Mouse (Mus musculus) macrophage (primary cell): Measurements from ENCODE around the gene Tbata. TPM values are rescaled to one million over a fixed set of nuclear protein-coding genes. Genes with fewer than 3 reads are reported as not detected.

Source experiments
- H3K27ac ChIP-seq: fragments of 350-480 bp; formaldehyde crosslinking; 2 replicates; pipeline ENCODE4 v1.9.0; 2021
- H3K36me3 ChIP-seq: fragments of 350-480 bp; formaldehyde crosslinking; 2 replicates; pipeline ENCODE4 v1.9.0; 2021; ENCODE audit errors: inconsistent target
- H3K4me3 ChIP-seq: fragments of 350-480 bp; formaldehyde crosslinking; 2 replicates; pipeline ENCODE4 v1.9.0; 2021; ENCODE audit errors: inconsistent target
- H3K79me2 ChIP-seq: fragments of 350-480 bp; formaldehyde crosslinking; 2 replicates; pipeline ENCODE4 v1.9.0; 2021; ENCODE audit errors: inconsistent target
- WGBS: methylation state at CpG from one replicate; pipeline ENCODE4 v1.1.7; 2026; ENCODE audit warnings: inconsistent platforms; ENCODE audit not compliant: missing documents; 5-methylcytosine and 5-hydroxymethylcytosine counted together
- polyA plus RNA-seq: library from polyadenylated mRNA; stranded (reverse); fragments of 250-400 nt; gene quantifications from 3 replicates; pipeline ENCODE4 v1.2.4, GENCODE M21; 2018; ENCODE audit warnings: inconsistent platforms

Tbata gene
- polyA plus RNA-seq, 1 experiment from 2014 or later = not detected

DNA sequence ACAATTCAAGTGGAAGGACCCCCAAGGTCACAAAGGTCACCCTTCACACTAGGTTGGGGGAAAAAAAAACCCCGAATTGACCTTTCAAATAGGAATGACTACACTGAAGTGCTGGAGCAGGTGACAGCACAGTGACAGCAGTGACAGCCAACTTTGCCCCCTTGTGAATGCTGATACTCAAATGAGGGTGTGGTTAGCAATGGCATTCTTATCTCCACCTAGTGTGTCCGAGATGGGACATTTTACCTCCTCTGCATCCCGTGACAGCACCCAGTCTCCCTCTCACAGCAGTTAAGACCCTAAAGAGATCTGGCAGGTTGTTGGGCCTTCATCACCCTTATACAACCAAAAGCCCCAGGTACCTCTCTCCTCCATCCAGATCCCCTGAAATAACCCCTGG, 22.3 kb upstream of the Tbata start:
- no peak overlapping the region for H3K27ac ChIP-seq
- no peak overlapping the region for H3K4me3 ChIP-seq
- 90% methylated on average over 3 of the region's 3 CpGs for WGBS
- no peaks in the 10 kb centered on the region for H3K36me3 ChIP-seq
- H3K79me2 ChIP-seq = peaks cover 24% of the 10 kb centered on the region

DNA sequence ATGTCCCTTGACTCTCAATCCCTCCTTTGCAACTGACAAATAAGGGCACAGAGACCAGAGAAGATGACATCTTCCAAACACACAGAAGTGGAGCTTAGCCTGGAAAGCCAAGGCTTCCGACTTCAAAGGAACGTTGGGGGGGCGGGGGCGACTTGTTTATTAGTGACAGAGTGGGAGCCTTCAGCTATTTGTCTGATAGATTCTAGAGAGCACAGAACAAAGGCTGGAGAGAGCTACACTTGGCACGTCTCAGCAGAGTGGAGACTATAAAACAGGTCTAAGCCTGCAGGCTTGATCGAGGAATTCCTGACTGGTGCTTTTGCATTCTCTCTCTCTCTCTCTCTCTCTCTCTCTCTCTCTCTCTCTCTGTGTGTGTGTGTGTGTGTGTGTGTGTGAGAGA, 21.1 kb upstream of the Tbata start:
- no peak overlapping the region for H3K27ac ChIP-seq
- H3K4me3 ChIP-seq = no peak overlapping the region
- peaks cover 13% of the 10 kb centered on the region for H3K79me2 ChIP-seq
- 87% methylated on average over 6 of the region's 6 CpGs for WGBS
- no peaks in the 10 kb centered on the region for H3K36me3 ChIP-seq

DNA sequence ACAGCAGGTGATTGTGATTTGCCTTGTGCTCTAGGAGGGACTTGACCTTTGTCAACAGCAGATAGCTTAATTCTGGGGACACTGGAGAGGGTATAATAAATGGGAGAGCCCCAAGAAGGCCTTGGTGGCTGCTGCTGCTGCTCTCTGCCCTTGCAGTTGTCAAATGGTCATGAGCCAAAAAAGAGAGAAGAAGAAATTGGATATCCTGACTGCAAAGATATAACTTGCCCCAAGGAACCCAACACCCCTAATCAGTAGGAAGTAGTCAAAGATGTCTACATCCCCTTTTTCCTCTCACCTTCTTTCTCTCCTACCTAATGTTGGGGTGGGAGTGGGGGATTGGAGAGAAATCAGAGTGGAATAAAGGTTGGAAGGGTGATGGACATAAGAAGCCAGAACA, 19.6 kb upstream of the Tbata start:
- Histone ChIP-seq H3K79me2 (peaks cover under 1% of the 10 kb centered on the region; the same call in 1 of the 2 replicates), H3K27ac (no peak overlapping the region), H3K4me3 (no peak overlapping the region), H3K36me3 (no peaks in the 10 kb centered on the region)

DNA sequence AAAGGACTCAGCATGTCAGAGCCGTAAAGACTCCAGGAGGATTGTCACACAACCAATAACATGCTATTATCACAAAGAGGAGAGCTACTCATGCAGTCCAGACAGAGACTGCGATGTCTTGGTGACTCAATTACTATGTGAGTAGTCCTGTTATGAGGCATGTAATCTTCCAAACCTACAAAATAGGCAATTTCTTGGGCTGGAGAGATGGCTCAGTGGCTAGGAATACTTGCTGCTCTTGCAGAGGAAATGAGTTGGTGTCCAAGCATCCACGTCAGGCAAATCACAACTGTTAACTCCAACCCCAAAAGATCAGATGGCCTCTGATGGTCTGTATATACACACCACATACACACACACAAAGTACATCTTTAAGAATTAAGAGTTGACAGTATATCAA, 16.1 kb upstream of the Tbata start:
- H3K27ac ChIP-seq = no peak overlapping the region
- 97% methylated on average over 3 of the region's 3 CpGs for WGBS
- no peaks in the 10 kb centered on the region for H3K36me3 ChIP-seq
- H3K4me3 ChIP-seq = no peak overlapping the region
- H3K79me2 ChIP-seq = no peaks in the 10 kb centered on the region

DNA sequence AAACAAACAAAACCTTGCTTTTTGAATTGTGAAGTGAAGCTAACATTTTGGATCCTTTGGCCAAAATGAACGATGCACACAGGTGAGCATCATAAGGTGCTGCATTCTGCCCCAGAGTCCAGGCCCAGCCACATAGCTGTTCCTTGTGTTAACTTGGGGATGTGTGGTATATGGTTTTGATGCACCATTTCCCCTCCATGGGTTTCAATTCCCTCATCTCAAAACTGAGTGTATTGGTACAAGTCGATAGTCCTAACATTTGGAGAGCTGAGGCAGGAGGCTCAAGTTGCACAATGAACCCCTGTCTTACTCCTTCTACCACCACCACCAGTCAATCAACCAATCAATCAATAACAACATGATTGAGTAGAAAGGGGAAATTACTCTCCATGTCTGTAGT, 15.3 kb upstream of the Tbata start:
- H3K4me3 ChIP-seq = no peak overlapping the region
- H3K27ac ChIP-seq = no peak overlapping the region
- H3K36me3 ChIP-seq = no peaks in the 10 kb centered on the region
- no peaks in the 10 kb centered on the region for H3K79me2 ChIP-seq
- 15% methylated on average over 1 of the region's 2 CpGs for WGBS

DNA sequence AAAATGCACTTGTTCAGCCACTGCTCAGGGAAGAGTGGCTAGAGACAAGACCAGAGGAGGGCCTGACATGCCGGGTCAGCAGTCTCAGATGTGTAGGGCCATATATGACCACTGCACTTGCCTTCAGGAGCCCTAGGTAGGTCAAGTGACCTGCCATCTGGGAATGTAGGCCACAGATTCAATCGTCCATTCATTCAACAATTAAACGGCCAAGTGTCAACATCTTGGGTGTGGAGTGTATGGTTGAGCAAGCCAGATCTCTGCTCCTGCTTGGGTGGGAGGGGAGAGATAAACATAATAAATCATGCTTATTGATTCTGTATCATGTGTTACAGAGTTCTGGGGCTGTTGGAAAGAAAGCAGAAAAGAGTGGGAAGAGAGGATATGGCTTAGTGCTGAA, 13.2 kb upstream of the Tbata start:
- H3K27ac ChIP-seq = no peak overlapping the region
- WGBS = 89% methylated on average over 3 of the region's 3 CpGs
- H3K36me3 ChIP-seq = no peaks in the 10 kb centered on the region

DNA sequence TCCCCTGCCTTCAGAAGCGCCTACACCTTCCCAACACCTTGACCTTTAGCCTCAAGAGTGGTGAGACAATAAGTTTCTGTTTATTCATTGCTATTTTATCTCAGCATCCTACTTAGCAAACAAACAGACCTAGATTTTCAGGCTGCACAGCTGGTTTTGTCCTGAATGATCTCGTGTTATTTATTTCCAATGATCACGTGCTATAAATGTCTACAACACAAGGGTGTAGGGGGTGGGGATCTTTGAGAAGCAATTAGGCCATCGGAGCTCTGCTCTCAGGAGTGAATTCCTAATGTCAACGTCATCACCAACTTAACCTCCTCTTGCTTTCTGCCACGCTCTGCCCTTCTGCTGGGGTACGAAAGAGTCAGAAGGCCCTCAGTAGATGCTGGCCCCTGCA, 11.7 kb upstream of the Tbata start:
- Histone ChIP-seq H3K36me3 (no peaks in the 10 kb centered on the region), H3K27ac (no peak overlapping the region), H3K79me2 (no peaks in the 10 kb centered on the region), H3K4me3 (no peak overlapping the region)
- WGBS = 90% methylated on average over 7 of the region's 7 CpGs

More for the DNA sequence above, 13.2 kb upstream of the Tbata start:
- H3K79me2 ChIP-seq = no peaks in the 10 kb centered on the region
- H3K4me3 ChIP-seq = no peak overlapping the region

DNA sequence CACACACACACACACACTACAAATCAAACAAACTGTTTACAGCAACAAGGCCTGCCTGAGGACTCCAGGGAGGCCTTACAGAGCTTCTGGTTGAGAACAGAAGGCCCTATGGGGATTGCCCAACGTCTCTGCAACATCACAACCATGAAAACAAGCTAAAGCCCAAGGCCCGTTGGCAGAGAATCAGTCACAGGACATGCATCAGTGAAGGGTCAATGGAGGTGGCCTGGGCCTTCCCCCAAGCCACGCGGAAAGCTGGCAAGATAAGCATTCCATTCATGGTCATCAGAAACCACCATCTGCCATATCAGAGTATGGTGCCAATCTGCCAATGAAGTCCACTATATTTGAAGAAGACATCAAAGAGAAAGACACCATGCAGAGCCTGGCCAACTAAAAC, 11.1 kb upstream of the Tbata start:
- 81% methylated on average over 4 of the region's 4 CpGs for WGBS
- H3K79me2 ChIP-seq = no peaks in the 10 kb centered on the region

DNA sequence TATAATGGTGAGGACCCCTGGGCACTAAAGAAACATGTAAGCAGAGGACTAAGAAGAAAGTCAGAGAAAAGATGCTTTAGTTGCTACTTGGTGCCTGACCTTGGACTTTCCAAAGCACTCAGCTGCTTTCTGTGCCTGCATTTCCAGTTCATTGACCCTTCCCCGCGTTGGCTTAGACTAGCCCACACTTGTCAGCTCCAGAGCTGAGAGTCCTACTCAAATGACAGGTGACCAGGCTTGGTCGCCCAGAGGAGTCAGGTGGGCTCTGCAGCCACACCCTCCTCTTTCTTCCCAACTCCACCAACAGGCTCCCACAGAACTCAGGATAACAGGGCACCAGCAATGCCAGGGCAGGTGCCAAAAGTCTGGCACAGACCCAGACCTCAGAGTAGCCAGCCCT, 9.4 kb upstream of the Tbata start:
- H3K27ac ChIP-seq = no peak overlapping the region
- 100% methylated on average over 3 of the region's 3 CpGs for WGBS
- H3K36me3 ChIP-seq = no peaks in the 10 kb centered on the region
- H3K4me3 ChIP-seq = no peak overlapping the region
- H3K79me2 ChIP-seq = no peaks in the 10 kb centered on the region

More for the DNA sequence above, 11.1 kb upstream of the Tbata start:
- no peaks in the 10 kb centered on the region for H3K36me3 ChIP-seq
- H3K4me3 ChIP-seq = no peak overlapping the region
- H3K27ac ChIP-seq = no peak overlapping the region

DNA sequence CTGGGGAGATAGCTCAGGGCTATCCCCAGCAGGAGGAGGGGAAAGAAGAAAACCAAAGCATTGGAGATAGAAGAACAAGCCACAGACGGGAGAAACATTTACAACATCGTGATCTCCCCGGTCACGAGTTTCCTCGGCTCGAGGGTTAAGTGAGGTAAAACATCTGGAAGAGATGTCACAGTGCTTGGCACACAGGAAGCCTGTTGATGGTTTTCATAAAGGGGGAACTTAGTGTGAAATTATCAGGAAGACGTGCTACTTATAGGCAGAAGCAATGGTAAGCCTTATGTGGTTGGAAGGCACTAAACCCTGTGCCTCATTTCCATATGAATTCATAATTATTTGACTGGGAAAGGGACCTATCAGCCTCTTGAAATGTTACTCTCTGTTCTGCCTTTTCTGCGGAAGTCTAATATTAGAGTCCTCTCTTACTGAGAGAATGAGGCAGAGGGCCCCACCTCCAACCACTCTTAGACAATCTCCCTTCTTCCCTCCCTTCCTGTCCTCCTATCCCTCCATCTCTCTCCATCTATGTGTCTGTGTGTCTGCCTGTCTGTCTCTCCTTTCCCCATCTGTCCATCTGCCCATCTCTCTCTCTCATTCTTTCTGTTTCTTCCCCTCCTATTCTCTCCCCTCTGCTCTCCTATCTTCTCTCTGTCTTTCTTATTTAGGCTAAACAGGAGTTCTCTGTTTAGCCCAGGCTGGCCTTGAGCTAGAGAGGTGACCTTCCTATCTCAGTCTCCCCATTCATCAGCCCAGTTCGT, 4.2 kb upstream of the Tbata start:
- 12% methylated on average over 9 of the region's 9 CpGs for WGBS
- peak overlapping the region; percentile 67 for H3K27ac ChIP-seq
- no peak overlapping the region for H3K4me3 ChIP-seq
- H3K36me3 ChIP-seq = no peaks in the 10 kb centered on the region
- H3K79me2 ChIP-seq = no peaks in the 10 kb centered on the region

DNA sequence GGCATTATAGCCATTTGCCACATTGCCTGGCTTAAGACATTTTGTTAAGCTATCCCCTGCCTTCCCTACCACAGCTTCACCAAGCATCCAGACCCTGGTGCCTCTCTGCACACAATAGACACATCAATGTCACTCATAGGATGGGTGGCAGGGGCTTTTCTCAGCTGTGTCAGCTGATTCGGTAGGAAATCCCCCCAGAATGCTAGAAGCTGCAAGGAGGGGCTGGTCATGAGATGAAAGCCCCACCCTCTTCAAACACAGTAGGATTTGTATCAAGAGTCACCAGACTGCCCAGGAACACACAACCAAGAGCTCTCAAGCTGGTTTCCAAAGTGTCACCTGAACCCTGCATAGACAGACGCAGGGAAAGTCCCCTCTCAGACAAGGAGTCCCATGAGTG, 3.4 kb upstream of the Tbata start:
- H3K79me2 ChIP-seq = no peaks in the 10 kb centered on the region
- WGBS = 87% methylated on average over 2 of the region's 2 CpGs
- no peaks in the 10 kb centered on the region for H3K36me3 ChIP-seq
- no peak overlapping the region for H3K4me3 ChIP-seq
- 0 out of 2 replicates have a peak overlapping the region, but pooled peaks have one; percentile 7 for H3K27ac ChIP-seq

DNA sequence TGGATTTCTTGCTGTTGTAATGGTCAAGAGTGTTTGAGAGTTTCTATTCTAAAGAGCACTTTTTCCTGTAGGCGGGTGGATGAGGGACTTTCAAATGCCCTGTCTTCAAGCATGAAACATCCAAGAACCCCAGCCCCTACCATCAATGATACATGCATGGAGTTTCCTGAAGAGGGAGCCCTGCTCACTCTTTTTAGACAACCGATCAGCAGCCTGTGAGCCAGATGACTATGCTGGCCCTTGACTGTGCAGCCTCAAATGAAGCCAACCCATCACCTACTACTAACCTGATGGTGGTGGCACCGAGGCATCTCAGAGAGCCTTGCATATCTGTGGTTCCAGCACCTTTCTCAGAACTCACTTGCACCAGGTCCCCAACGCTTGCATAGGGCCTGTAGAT, 742 bp downstream of the Tbata start:
- WGBS = 85% methylated on average over 4 of the region's 4 CpGs
- H3K27ac ChIP-seq = no peak overlapping the region
- H3K79me2 ChIP-seq = no peaks in the 10 kb centered on the region
- no peaks in the 10 kb centered on the region for H3K36me3 ChIP-seq
- no peak overlapping the region for H3K4me3 ChIP-seq

DNA sequence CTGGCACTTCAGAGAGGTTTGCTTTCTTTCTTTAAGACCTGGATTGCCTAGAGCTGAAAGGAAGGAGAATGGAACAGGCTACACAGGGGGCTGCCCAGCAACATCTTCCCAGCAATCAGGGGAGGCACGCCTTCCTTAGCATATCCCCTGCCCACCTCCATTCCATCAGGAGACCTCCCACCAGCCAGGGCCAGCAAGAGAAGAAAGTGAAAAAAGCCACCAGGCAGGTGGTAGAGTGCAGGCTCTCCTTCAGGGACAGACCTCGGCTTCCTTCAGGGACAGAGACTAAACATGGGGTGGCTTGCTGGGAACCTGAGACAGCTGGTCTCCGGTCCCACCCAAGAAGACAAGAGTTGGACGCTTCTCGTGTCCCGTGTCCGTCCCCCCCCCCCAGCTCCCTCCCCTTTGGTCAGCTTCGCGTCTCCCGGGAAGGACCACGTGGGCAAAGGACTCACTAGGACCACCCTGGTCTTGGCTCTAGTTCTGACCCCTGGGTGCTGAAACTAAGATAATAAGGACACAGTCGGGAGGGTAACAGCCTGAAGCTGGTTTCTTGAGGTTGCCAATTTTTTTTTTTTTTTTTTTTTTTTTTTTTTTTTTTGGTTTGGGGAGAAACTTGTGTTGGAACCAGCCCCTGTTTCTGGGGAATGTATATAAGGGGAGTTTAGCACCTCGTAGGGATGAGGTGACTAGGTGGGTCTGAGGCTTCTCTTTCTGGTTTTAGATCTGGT, 3.1 kb downstream of the Tbata start:
- Histone ChIP-seq H3K79me2 (no peaks in the 10 kb centered on the region), H3K36me3 (no peaks in the 10 kb centered on the region), H3K27ac (no peak overlapping the region), H3K4me3 (no peak overlapping the region)
- 69% methylated on average over 9 of the region's 13 CpGs for WGBS

DNA sequence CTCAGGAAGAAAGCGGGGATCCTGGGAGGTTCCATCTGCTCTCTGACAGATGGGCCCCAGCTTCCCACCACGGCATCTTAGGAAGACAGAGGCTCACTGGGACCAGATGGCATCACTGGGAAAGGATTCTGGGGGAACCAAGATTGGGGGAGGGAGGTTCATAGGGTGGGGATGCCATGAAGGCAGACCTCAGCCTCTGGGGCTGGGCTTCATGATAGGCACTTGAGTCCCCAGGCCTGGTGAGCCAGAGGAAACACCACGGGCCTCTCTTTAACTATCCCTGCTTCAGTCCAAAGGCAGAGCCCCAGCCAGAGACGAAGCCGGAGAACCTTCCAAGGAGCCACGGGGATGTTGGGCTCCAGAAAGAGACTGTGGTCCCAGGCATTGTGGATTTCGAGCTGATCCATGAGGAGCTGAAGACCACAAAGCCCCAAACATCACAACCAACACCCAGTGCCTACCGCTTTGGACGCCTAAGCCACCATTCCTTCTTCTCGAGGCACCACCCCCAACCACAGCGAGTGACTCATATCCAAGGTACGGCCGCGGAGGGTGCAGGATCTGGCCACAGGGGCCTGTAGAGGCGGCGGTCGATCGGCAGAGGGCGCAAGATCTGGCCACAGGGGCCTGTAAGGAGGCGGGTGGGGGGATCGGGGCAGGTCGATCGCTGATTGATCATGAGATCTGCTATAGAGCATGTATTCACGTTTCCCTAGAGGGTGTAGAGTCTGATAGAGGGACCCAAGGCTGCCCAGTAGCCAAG, 3.9 kb downstream of the Tbata start:
- H3K4me3 ChIP-seq = no peak overlapping the region

DNA sequence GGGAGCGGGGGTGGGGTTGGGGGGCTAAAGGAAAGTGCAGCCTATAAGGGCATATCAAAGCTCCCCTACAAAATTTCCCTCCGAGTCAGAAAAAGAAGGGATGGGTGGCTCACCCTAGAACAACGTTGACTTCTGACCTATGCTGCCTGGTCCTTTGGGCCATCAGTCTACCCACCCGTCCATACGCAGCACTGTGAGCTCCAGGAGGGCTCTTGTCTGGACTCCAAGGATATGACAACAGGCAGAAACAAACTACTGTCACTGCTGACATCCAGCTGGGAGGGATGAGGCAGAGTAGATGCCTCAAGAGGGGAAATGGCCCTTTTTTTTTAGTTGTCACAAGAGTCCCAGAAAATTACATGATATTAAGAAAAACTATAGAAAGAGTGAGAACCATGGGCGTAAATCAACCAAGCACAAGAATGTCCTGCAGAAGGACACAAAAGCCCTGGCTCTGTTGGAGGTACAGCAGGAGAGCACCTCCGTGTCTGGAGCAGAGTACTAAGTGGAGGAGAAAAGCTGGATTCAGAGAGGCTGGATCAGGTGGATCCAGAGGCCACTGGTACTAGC, 4.6 kb downstream of the Tbata start:
- Histone ChIP-seq H3K4me3 (no peak overlapping the region), H3K27ac (no peak overlapping the region), H3K36me3 (no peaks in the 10 kb centered on the region), H3K79me2 (no peaks in the 10 kb centered on the region)
- WGBS = 71% methylated on average over 7 of the region's 7 CpGs

More for the DNA sequence above, 3.9 kb downstream of the Tbata start:
- WGBS = 18% methylated on average over 24 of the region's 24 CpGs
- no peaks in the 10 kb centered on the region for H3K79me2 ChIP-seq
- no peak overlapping the region for H3K27ac ChIP-seq
- no peaks in the 10 kb centered on the region for H3K36me3 ChIP-seq
